Mouse (Mus musculus) 3134 (cell line): ENCODE results near the gene Hist1h3c.
"Not testable (repeated sequence)": the region's sequence is repeated elsewhere in the genome, so short reads cannot be mapped to it uniquely, and the experiment has no call there.

Experiments used
- DNase-seq: peaks from one replicate; pipeline ENCODE4 v3.0.0-alpha.2; 2011; ENCODE audit warnings: low spot score; ENCODE audit not compliant: insufficient read length; ENCODE audit errors: extremely low read depth

The Hist1h3c gene

GRCm38 (mm10) chr13:23745381-23746161 is at the start of gene Hist1h3c:
Gene Hist1h3c (minus strand): TSS chr13:23745602.
- peak; percentile 91 for DNase-seq

DNA sequence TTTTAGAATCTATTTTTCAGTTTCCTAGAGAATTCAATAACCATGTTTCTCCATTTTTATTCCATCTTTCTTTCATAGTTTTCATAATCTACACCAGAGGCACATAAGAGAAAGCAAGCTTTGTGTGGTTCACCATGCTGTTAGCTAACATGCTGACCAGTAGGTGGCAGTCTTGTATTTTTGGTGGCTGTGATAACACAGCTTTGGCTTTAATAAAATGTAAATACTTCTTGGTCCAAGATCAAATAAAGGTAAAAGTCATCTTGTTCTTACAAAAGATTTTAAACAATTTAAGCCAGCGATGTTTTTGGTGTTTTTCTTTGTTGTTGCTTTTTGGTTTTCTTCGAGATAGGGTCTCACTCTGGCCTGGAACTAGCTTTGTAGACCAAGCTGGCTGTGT is 47.1 kb upstream of the Hist1h3c start:
- no peak for DNase-seq

DNA sequence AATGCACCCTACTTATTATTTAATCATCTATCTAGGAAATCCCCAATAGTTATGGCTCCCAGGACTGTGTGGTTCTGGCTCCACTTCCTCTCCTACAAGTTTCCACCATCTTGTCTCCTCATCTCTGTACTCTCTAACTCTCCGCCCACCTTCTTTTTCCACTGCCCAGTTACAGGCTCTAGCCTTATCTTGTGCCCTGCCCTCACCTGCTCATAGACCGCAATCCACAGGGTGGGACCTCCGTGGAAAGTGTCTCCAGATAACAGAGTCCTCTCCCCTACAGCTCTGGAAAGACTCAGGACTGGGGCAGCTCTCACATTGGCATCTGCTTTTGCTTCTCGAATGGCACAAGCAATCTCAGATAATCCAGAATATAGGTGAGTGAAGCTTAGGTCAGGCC is 33.6 kb upstream of the Hist1h3c start:
- DNase-seq = no peak

- DNase-seq = no peak
Measured at GRCm38 (mm10) chr13:23778339-23778738, 32.9 kb upstream of the Hist1h3c start.

- DNase-seq = no peak
Measured at GRCm38 (mm10) chr13:23772561-23773313, 27.3 kb upstream of the Hist1h3c start.

GRCm38 (mm10) chr13:23769613-23770012 is 24.2 kb upstream of the Hist1h3c start, which contains the start of gene Trim38:
Gene Trim38 (plus strand): TSS chr13:23769913.
- DNase-seq = not testable (repeated sequence)

GRCm38 (mm10) chr13:23768834-23769397 is 23.5 kb upstream of the Hist1h3c start:
- no peak for DNase-seq

GRCm38 (mm10) chr13:23766772-23767171 is 21.4 kb upstream of the Hist1h3c start:
- DNase-seq = no peak

- DNase-seq = no peak
Measured at GRCm38 (mm10) chr13:23765172-23765513, 19.7 kb upstream of the Hist1h3c start.

GRCm38 (mm10) chr13:23764324-23765171 is 19.1 kb upstream of the Hist1h3c start:
- DNase-seq = peak; percentile 39

GRCm38 (mm10) chr13:23763586-23764323 is 18.4 kb upstream of the Hist1h3c start, which contains the start of gene Hist1h1a:
Gene Hist1h1a (plus strand): TSS chr13:23763666.
- DNase-seq = peak; percentile 90

- no peak for DNase-seq
Measured at GRCm38 (mm10) chr13:23763242-23763585, 17.8 kb upstream of the Hist1h3c start.

DNA sequence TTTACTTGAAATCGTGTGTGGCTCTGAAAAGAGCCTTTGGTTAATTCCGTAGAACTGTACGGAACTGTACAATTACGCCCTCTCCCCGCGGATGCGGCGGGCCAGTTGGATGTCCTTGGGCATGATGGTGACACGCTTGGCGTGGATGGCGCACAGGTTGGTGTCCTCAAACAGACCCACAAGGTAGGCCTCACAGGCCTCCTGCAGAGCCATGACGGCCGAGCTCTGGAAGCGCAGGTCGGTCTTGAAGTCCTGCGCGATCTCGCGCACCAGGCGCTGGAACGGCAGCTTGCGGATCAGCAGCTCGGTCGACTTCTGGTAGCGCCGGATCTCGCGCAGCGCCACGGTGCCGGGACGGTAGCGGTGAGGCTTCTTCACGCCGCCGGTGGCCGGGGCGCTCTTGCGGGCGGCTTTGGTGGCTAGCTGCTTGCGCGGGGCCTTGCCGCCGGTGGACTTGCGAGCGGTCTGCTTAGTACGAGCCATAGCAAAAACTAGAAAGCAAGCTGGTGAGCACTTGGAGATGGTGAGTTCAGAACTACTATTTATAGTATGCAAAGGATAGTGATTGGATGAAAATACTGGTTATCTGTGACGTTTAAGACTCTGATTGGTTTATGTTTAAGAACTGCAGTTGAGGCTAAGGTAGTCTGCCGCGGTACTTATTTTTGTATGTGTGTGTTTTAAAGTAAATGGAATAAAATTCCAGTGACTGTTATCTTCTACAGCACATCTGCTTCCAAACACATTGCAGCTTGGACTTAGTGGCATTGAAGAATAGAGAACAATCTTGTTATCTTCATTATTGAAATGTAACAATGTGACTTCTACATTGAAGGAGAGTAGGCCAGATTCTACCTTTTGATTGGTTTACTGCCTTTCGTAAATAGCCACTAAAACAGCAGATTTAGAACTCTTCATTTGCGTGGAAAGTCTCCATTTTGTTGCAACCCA is 16.7 kb upstream of the Hist1h3c start, which contains the start of gene Hist1h3a:
Gene Hist1h3a, minus strand, starts transcription at position 516 of the 951 bp plus-strand sequence.
- peak; percentile 87 for DNase-seq

GRCm38 (mm10) chr13:23760972-23761864 is 15.8 kb upstream of the Hist1h3c start, which contains the start of gene Hist1h4a:
Gene Hist1h4a (minus strand): TSS chr13:23761230.
- DNase-seq = peak; percentile 97

DNA sequence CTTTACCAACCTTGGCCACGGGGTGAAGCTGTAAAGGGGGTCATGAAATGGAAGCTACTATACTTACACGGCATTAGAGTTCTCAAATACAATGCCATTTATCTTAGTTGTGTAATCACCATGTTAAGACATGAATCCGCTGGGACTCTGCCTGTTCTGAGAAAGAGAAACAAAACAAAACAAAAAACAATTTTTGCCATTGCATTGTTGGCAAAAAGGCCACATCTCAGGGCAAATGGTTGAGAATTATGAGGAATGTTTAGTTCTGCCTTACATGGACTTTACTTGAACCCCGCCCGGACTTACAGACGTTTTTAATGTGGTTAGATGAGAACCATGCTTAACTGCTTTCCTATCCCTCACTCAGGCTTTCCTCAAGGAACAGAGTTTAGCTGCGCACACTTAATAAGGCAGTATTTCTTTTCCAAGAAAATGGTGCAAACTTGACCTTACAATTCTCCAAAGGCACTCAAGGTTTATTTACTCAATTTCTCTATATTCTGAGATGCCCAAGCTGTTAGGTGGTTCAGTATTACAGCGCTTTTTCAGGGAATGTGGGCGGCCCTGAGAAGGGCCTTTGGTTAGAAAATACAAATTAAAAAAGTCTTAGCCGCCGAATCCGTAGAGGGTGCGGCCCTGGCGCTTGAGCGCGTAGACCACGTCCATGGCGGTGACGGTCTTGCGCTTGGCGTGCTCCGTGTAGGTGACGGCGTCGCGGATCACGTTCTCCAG is 15.0 kb upstream of the Hist1h3c start:
- peak; percentile 70 for DNase-seq

GRCm38 (mm10) chr13:23759916-23760239 is 14.5 kb upstream of the Hist1h3c start:
- peak; percentile 20 for DNase-seq

- DNase-seq = no peak
Measured at GRCm38 (mm10) chr13:23759251-23759771, 13.9 kb upstream of the Hist1h3c start.
